Mouse (Mus musculus) gastrocnemius, adult 2 months (tissue): ENCODE data around the gene Taar5. TPM values are rescaled to one million over a fixed set of nuclear protein-coding genes. Genes with fewer than 3 reads are reported as not detected.

Experiments
- DNase-seq: peaks from one replicate; pipeline ENCODE4 v3.0.0; 2022
- H3K27ac ChIP-seq: fragments of 200-600 bp; 2 replicates; pipeline ENCODE4 v1.8.1; 2022; ENCODE audit warnings: mild to moderate bottlenecking
- H3K4me3 ChIP-seq: fragments of 200-600 bp; 2 replicates; pipeline ENCODE4 v1.8.1; 2022; ENCODE audit warnings: mild to moderate bottlenecking, moderate library complexity
- CTCF ChIP-seq: fragments of 200-600 bp; IDR thresholded peaks from 2 replicates; pipeline ENCODE4 v1.8.1; 2022; ENCODE audit warnings: antibody characterized with exemption, mild to moderate bottlenecking, moderate library complexity
- intact Hi-C: fragments of 180-260 bp; cut with DNase I; formaldehyde crosslinking; loops from one replicate; pipeline ENCODE4 v1.15.1; 2025
- long read RNA-seq, 2 experiments: library from polyadenylated mRNA; stranded (forward); transcript quantifications; one replicate each; pipeline ENCODE4 v2.0.0; 2021
- total RNA-seq, 2 experiments: library from RNA; stranded (reverse); gene quantifications; 2 replicates each; pipeline ENCODE4 v1.2.3; 2021

The Taar5 gene
- not detected for total RNA-seq
- long read RNA-seq, experiment 1: 0 reads
- long read RNA-seq, experiment 2: 0 reads

- H3K27ac ChIP-seq: no peak within 1 kb of the TSS
These were observed at the start of gene Taar5 for GRCm38 (mm10) chr10:23970656-23971165. Gene Taar5, plus strand, starts transcription at chr10:23970706.

DNA sequence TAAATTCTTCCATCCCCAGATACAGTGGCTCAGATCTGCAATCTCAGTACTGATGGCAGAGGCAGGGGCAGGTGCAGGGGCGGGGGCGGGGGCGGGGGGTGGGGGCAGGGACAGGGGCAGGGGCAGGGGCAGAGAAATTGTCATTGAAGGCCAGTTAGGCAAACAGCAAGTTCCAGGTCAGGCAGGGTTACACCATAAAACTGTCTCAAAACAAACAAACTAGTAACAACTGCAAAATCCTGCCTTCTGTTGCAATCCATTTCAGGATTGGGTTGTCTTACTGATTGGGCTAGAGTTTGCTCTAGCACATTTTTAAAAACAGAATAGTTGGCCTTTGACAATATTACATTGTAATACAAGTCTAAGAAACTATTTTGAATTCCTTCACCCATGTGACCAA lies 48.0 kb upstream of the Taar5 start:
- no peak for DNase-seq
- TF ChIP-seq CTCF: no peak
- intact Hi-C loops: no loop called here
- Histone ChIP-seq H3K4me3 (no peak overlapping the region), H3K27ac (no peak overlapping the region)

More at GRCm38 (mm10) chr10:23970656-23971165, at the start of gene Taar5:
- no peak for DNase-seq
- no peak for TF ChIP-seq CTCF
- intact Hi-C loops: no loop called here
- no peak within 1 kb of the TSS for H3K4me3 ChIP-seq

DNA sequence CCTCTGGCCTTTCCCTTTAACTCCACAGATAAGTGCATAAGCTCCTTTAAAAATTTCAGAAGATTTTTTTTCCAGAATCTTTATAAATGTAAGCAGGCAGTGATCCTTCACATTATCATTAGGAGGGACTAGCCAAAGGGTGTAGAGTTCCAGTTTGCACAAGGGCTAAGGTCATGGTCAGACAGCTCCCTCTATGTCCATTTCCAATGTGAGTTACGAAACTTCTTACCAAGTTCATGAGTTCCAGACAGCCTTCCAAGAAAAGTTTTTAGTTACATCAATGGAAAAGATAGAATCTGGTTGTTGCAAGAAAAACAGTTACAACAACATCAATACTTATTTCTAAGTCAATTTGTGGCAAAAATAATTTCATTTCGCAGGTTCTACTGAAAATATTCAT lies 46.6 kb upstream of the Taar5 start:
- Histone ChIP-seq H3K4me3 (no peak overlapping the region), H3K27ac (no peak overlapping the region)
- TF ChIP-seq CTCF: no peak
- no peak for DNase-seq
- intact Hi-C loops: no loop called here

GRCm38 (mm10) chr10:23937613-23938012 lies 32.9 kb upstream of the Taar5 start:
- intact Hi-C loops: no loop called here
- no peak for TF ChIP-seq CTCF
- no peak overlapping the region for H3K27ac ChIP-seq

DNA sequence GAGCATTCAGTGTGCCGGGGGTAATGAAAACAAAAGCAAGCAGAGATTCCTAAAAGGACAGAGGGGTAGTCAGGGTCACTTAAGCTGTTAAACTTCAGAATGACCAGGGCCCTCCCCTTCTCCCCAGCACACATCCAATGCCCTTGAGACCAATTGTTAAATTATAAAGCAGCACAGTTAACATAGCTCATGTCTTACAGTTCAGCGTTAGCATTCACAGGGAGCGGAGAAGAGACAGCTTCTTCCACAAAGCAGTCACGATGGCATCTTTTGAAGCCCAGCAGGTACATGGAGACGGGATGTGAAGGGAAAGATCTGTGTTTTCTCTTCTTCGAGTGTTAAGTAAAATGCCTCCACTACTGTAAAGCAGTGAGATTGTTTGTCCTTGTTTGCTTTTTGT lies 32.2 kb upstream of the Taar5 start, which contains the start of gene Taar2:
TSS of gene Taar2 (plus strand) at position 261 of the 400 bp plus-strand sequence.
- intact Hi-C loops: no loop called here
- no peak for TF ChIP-seq CTCF
- Histone ChIP-seq H3K27ac (no peak within 1 kb of the TSS), H3K4me3 (no peak within 1 kb of the TSS)
- DNase-seq: no peak

More at GRCm38 (mm10) chr10:23937613-23938012, 32.9 kb upstream of the Taar5 start:
- H3K4me3 ChIP-seq: no peak overlapping the region
- DNase-seq: no peak

DNA sequence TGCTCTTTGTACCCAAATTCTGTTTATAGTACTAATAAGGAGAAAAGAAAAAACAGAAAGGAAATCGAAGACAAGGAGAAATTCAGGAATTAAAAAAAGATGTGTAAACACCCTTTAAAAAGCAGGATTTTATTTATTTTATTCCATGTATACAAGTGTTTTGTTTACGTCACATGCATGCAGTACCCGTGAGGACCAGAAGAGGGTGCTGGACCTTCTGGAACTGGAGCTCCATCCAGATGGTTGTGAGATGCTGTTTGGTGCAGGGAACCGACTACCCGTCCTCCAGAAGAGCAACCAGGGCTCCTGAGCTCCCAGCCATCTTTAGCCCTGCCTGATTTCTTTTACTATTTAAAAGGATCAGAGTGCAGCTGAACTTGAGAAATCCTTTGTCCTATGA lies 28.0 kb upstream of the Taar5 start:
- peak; percentile 22 for DNase-seq
- Histone ChIP-seq H3K27ac (no peak overlapping the region), H3K4me3 (no peak overlapping the region)
- intact Hi-C loops: no loop called here
- peak; percentile 38 for TF ChIP-seq CTCF

- Histone ChIP-seq H3K27ac (no peak overlapping the region), H3K4me3 (no peak overlapping the region)
- intact Hi-C loops: no loop called here
- no peak for TF ChIP-seq CTCF
- DNase-seq: no peak
These were observed 22.5 kb upstream of the Taar5 start for GRCm38 (mm10) chr10:23948026-23948425.

- DNase-seq: no peak
- intact Hi-C loops: no loop called here
- no peak within 1 kb of the TSS for H3K27ac ChIP-seq
- H3K4me3 ChIP-seq: no peak within 1 kb of the TSS
- TF ChIP-seq CTCF: no peak
These were observed 20.9 kb upstream of the Taar5 start, which contains the start of gene Taar3 for GRCm38 (mm10) chr10:23949508-23950005. Gene Taar3, plus strand, starts transcription at chr10:23949558.

- no peak for DNase-seq
- TF ChIP-seq CTCF: no peak
- intact Hi-C loops: no loop called here
- H3K27ac ChIP-seq: no peak overlapping the region
- no peak overlapping the region for H3K4me3 ChIP-seq
These were observed 18.8 kb upstream of the Taar5 start for GRCm38 (mm10) chr10:23951714-23952113.

DNA sequence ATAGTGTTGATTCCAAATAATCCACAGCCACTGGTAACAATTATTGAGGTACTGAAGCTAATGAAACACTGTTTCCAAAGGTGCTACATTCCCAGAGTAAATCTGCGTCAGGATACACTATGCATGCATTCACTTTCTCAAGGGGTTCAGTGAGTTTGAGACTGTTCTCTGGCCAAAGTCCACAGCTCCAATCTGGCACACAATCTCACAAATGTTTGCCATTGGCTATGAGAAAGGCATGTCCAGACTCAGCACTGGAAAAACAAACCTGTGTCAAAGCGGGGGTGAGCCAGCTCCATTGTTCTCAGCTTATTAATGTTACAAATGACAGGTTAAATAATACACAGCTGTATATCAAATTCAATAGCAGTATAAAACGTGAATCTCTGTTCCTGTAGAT lies 11.4 kb upstream of the Taar5 start:
- TF ChIP-seq CTCF: no peak
- Histone ChIP-seq H3K4me3 (no peak overlapping the region), H3K27ac (no peak overlapping the region)
- no peak for DNase-seq
- intact Hi-C loops: no loop called here

DNA sequence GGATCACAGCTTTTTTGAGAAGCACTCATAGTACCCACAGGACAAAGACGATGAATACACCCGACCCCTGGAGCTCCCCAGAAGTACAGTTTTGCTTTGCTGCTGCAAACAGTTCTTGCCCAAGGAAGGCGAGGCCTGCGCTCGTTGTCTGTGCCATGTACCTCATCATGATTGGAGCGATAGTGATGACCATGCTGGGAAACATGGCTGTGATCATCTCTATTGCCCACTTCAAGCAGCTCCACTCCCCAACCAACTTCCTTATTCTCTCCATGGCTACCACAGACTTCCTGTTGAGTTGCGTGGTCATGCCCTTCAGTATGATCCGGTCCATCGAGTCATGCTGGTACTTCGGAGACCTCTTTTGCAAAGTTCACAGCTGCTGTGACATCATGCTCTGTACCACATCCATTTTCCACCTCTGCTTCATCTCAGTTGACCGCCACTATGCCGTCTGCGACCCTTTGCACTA lies 10.0 kb upstream of the Taar5 start, which contains the start of gene Taar4:
TSS of gene Taar4 (plus strand) at position 51 of the 472 bp plus-strand sequence.
- no peak within 1 kb of the TSS for H3K27ac ChIP-seq
- no peak for DNase-seq
- H3K4me3 ChIP-seq: no peak within 1 kb of the TSS
- no peak for TF ChIP-seq CTCF
- intact Hi-C loops: no loop called here

DNA sequence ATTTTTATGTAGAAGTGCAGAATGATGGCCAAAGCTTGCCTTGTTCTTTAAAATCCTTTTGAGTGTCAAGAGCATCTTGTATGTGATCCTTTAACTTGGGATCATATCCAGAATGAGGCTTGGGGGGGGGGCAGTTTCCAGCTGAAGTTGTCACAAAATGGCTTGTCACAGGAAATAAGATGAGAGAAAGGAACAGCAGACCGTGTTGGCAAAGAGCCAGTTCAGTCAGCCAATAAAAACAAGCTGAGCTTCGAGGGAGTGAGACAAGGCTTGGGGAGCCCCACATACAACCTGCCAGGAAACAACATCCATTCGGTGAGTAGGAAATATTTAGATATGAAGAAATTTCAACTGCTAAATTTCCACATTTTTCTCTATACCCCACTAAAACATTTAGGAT lies 7.1 kb upstream of the Taar5 start:
- no peak for DNase-seq
- Histone ChIP-seq H3K27ac (no peak overlapping the region), H3K4me3 (no peak overlapping the region)
- no peak for TF ChIP-seq CTCF
- intact Hi-C loops: no loop called here

DNA sequence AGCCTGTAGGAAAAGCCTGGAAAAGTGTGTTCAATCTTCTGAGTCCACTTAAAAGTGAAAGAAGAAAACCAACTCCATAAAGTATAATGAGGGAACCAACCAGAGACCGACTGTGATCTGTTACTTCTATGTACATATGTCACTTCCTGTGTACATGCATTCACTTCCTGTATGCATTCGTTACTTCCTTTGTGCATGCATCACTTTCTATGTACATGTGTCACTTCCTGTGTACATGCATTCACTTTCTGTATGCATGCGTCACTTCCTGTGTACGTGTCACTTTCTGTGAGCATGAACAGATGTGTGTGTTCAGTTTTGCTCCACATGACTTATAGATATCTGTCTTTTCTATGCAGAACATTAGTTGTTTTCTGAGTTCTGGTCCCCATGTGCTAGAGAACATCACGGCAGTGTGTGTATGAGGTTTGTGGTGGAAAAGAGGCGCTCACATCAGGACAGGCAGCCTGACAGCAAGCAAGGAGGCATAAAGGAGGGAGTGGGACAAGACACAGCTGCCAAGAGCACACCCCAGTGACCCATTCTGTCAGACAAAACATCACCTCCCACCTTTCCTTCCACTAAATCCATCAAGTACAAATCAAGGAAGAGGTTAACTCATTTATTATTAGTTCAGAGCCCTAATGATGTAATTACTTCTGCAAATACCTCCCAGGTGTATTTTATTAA lies 5.4 kb upstream of the Taar5 start:
- no peak for TF ChIP-seq CTCF
- intact Hi-C loops: no loop called here
- no peak overlapping the region for H3K4me3 ChIP-seq
- no peak for DNase-seq
- no peak overlapping the region for H3K27ac ChIP-seq

DNA sequence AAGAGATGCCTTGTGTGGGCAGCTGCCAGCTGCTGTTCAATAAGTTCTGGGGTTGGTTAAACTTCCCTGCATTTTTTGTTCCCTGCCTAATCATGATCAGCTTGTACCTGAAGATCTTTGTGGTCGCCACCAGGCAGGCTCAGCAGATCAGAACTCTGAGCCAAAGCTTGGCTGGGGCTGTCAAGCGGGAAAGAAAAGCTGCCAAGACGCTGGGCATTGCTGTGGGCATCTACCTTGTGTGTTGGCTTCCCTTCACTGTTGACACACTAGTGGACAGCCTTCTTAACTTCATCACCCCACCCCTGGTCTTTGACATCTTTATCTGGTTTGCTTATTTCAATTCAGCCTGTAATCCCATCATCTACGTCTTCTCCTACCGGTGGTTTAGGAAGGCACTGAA lies 750 bp downstream of the Taar5 start:
- H3K4me3 ChIP-seq: no peak overlapping the region
- no peak overlapping the region for H3K27ac ChIP-seq
- TF ChIP-seq CTCF: no peak
- no peak for DNase-seq
- intact Hi-C loops: no loop called here
